Mouse (Mus musculus) stomach, embryonic 14.5 days (tissue): Measurements from ENCODE around the gene Col13a1. TPM values are rescaled to one million over a fixed set of nuclear protein-coding genes. Genes with fewer than 3 reads are reported as not detected.

Experiments
- ATAC-seq: fragments of 200-750 bp; cut with Nextera tagmentation; 2 replicates; pipeline ENCODE4 v1.8.0; 2017; ENCODE audit warnings: low read depth, moderate TSS enrichment; ENCODE audit not compliant: insufficient number of reproducible peaks, insufficient read depth, low FRiP score
- H3K27ac ChIP-seq: fragments of 300-500 bp; sonication (generic); 2 replicates; pipeline ENCODE4 v1.5.1; 2014; ENCODE audit warnings: mild to moderate bottlenecking, low read length, moderate library complexity, mixed read lengths
- H3K27me3 ChIP-seq: fragments of 300-500 bp; sonication (generic); 2 replicates; pipeline ENCODE4 v1.6.1; 2014; ENCODE audit warnings: low read length, control low read depth, mixed read lengths; ENCODE audit not compliant: control insufficient read depth, insufficient read depth
- H3K36me3 ChIP-seq: fragments of 300-500 bp; sonication (generic); 2 replicates; pipeline ENCODE4 v1.6.1; 2014; ENCODE audit warnings: mild to moderate bottlenecking, control low read depth, low read length, moderate library complexity, mixed read lengths; ENCODE audit not compliant: control insufficient read depth, insufficient read depth
- H3K4me1 ChIP-seq: fragments of 300-500 bp; sonication (generic); 2 replicates; pipeline ENCODE4 v1.6.1; 2014; ENCODE audit warnings: low read length, control low read depth, mixed read lengths; ENCODE audit not compliant: control insufficient read depth, insufficient read depth
- H3K4me2 ChIP-seq: fragments of 300-500 bp; sonication (generic); replicated peaks from 2 replicates; pipeline ENCODE4 v1.6.1; 2014; ENCODE audit warnings: low read depth, low read length, control low read depth
- H3K4me3 ChIP-seq: fragments of 300-500 bp; sonication (generic); 2 replicates; pipeline ENCODE4 v1.5.1; 2014; ENCODE audit warnings: low read depth, low read length, control low read depth
- H3K9ac ChIP-seq: fragments of 300-500 bp; sonication (generic); replicated peaks from 2 replicates; pipeline ENCODE4 v1.6.1; 2014; ENCODE audit warnings: low read depth, mild to moderate bottlenecking, control low read depth, low read length, moderate library complexity, mixed read lengths
- H3K9me3 ChIP-seq: fragments of 300-500 bp; sonication (generic); 2 replicates; pipeline ENCODE4 v1.6.1; 2016; ENCODE audit warnings: low read depth, low read length, control low read depth; ENCODE audit not compliant: control insufficient read depth
- WGBS: fragments of 180-500 bp; shearing (Covaris S2); extraction: QIAGEN DNeasy Blood & Tissue Kit; methylation state at CpG from one replicate; pipeline ENCODE4 v1.1.7; 2014; 5-methylcytosine and 5-hydroxymethylcytosine counted together
- polyA plus RNA-seq: library from polyadenylated mRNA; unstranded; fragments of >200 nt; fragmentation: Nextera tagmentation; extraction: Ambion mirVana; gene quantifications from 2 replicates; pipeline ENCODE4 v1.2.1, GENCODE M21; 2014

The Col13a1 gene
- polyA plus RNA-seq, 1 experiment from 2014 or later: 2.6 TPM

DNA sequence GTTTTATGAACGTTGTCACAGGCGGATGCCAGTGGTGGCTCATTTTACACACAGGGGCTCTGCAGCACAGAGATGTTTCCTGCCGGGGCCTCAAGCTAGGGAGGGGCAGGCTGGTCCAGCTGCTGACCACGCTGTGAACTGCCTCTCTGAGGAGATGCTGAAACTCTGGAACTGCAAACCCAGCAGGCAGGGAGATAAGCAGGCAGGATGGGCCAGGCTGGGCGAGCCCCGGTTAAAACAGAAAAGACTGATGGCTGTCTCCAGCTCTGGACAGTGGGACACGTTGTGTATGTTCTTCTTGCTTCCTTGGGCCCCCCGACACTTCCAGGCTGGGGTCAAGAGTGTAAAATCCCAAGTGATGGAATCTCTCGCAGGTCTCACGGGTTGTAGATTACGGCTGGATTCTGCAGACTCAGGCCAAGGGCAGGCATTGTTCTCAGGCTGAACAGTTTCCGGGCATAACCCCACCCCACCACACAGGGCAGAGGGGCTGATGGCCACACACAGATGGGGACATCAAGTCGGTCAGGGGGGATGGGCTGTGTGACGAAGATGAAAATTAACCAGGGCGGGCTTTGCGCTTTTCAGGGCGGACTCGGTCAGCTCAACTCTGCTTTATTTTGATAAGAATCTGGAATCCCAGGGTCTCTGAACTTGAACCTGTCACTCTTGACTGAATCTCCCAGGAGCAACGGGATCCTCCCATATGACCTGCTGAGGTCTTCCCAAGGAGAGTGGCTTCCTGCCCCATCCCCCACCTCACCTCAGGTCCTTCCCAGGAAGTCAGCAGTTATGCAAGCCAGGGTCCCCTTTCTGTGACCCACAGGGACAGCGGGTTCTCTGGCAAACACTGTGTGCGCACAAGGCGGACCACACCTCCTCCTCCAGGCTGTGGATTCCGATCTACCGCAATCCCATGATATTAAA, 49.9 kb downstream of the Col13a1 start:
- Histone ChIP-seq H3K4me1 (peaks cover 14% of the 10 kb centered on the region), H3K9ac (no peak overlapping the region)
- ATAC-seq: peak; percentile 39

DNA sequence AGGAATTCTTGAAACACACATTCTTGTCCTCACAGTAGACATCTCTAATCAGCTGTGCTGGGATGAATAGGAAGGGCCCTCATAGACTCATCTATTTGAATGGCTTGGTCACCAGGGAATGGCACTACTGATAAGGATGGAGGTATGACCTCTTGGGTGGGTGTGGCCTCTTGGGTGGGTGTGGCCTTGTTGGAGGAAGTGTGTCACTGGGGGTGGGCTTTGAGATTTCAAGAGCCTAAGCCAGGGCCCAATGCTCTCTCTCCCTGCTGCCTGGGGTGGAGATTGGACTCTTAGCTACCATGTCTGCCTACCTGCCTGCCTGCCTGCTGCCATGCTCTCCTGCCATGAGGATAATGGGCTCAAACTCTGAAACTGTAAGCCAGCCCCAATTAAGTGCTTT, 53.2 kb downstream of the Col13a1 start:
- Histone ChIP-seq H3K9me3 (no peaks in the 10 kb centered on the region), H3K27me3 (no peaks in the 10 kb centered on the region), H3K36me3 (no peaks in the 10 kb centered on the region), H3K4me2 (no peak overlapping the region), H3K4me1 (peaks cover 20% of the 10 kb centered on the region), H3K27ac (no peak overlapping the region), H3K9ac (no peak overlapping the region), H3K4me3 (no peak overlapping the region)
- no peak for ATAC-seq

More for the DNA sequence above, 49.9 kb downstream of the Col13a1 start:
- peak overlapping the region; percentile 4; the same call in 1 of the 2 replicates for H3K4me2 ChIP-seq
- peak overlapping the region; percentile 39; the same call in 1 of the 2 replicates for H3K27ac ChIP-seq
- H3K4me3 ChIP-seq: no peak overlapping the region
- no peaks in the 10 kb centered on the region for H3K36me3 ChIP-seq
- no peaks in the 10 kb centered on the region for H3K27me3 ChIP-seq
- H3K9me3 ChIP-seq: no peaks in the 10 kb centered on the region; the same call in 1 of the 2 replicates
- 8% methylated on average over 24 of the region's 24 CpGs for WGBS

DNA sequence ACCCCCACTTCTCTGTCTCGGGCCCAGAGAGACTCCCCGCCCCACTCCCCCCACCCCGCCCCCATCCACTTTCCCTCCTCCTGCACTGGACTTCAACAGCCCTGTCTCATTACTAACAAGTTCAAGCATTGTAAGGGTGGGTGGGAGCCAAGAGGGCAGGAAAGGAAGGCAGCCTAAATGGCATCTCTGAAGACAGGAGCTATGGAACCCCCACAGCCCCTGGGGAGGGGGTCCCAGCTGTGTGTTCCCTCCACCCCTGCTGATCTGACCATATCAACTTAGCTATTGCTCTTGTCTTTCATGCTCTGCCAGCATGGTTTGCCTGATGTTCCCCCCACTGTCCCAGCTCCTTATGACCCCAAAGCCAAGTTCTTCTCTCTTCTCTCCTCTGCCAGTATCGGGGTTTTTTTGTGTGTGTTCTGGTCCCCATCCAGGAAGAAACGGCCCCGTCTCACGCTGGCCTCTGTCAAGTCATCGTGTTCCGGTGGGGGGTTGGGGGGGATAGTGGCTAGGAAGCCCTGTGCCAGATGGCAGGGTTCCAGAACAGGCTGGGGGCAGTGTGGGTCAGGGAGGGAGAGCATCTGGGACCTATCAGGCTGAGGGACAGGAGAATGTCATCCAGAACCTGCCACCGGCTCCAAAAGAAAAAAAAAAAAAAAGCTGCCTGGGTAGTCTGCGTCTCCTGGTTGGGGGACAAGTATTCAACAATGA, 58.1 kb downstream of the Col13a1 start:
- no peaks in the 10 kb centered on the region for H3K27me3 ChIP-seq
- 21% methylated on average over 11 of the region's 11 CpGs for WGBS
- H3K9me3 ChIP-seq: no peaks in the 10 kb centered on the region; the same call in 1 of the 2 replicates
- no peaks in the 10 kb centered on the region for H3K36me3 ChIP-seq
- peak overlapping the region; percentile 83; the same call in 1 of the 2 replicates for H3K27ac ChIP-seq
- H3K9ac ChIP-seq: no peak overlapping the region
- peak overlapping the region; percentile 30 for H3K4me2 ChIP-seq
- H3K4me1 ChIP-seq: peaks cover 22% of the 10 kb centered on the region; the same call in 1 of the 2 replicates
- H3K4me3 ChIP-seq: no peak overlapping the region
- peak; percentile 57 for ATAC-seq

DNA sequence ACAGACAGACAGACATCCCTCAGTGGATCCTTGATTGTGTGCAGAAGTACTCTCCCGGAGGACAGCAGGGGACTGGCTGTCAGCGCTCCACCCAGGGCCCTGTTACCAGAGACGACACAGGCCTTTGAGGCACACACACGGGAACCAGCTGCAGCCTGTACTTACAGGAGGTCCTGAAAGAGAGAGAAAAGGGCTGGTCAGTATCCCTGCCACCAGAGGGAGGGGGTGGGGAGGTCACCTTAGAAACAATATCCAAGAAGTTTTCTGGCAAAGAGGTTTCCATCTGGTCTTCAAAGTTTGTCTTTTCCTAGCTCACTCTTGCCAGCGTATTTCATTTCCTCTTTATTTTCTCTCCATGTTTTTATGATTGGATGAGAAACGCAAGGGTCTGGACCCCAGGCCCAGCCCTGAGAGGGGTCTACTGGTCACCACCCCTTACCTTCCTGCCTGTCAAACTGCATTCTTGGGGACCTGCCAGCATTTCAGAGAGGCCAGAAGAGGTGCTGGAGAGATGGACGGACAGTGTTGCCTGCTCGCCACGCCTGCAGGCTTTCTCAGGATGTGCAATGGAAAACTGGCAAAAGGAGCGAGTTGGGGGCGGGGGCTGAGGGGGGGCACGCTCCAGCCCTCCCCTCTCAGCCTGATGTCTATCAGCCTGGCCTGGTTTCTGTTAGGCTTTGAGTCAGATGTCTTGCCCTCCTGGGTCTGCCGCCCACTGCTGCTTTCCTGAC, 58.8 kb downstream of the Col13a1 start:
- no peaks in the 10 kb centered on the region for H3K27me3 ChIP-seq
- peaks cover 4% of the 10 kb centered on the region; the same call in 1 of the 2 replicates for H3K9me3 ChIP-seq
- no peak overlapping the region for H3K4me3 ChIP-seq
- H3K36me3 ChIP-seq: no peaks in the 10 kb centered on the region
- 0 out of 2 replicates have a peak overlapping the region, but pooled peaks have one; percentile 7 for H3K9ac ChIP-seq
- ATAC-seq: peak; percentile 70; the same call in 1 of the 2 replicates
- H3K4me2 ChIP-seq: peak overlapping the region; percentile 30
- peaks cover 22% of the 10 kb centered on the region; the same call in 1 of the 2 replicates for H3K4me1 ChIP-seq
- 22% methylated on average over 13 of the region's 13 CpGs for WGBS
- H3K27ac ChIP-seq: peak overlapping the region; percentile 83

DNA sequence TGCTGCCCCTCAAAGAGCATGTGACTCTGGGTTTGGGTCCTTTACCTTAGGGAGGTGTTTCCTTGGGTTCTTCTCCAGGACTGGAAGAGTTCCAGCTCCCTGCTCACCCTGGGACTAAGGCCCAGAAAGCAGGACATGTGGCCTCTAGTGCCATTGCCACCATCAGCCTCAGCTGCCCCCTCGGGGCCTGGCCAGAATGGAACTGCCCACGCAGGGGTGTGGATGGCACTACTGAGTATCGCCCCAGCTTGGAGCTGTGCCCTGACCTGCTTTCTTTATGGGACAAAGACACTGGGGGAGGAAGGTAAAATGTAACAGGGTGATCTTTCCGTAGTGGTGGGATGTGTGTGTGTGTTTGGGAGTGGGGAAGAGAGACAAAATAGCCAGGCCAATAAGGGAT, 59.4 kb downstream of the Col13a1 start:
- no peak for ATAC-seq
- no peak overlapping the region for H3K4me2 ChIP-seq
- no peaks in the 10 kb centered on the region for H3K36me3 ChIP-seq
- H3K9me3 ChIP-seq: peaks cover 7% of the 10 kb centered on the region; the same call in 1 of the 2 replicates
- H3K27ac ChIP-seq: peak overlapping the region; percentile 83
- peaks cover 22% of the 10 kb centered on the region; the same call in 1 of the 2 replicates for H3K4me1 ChIP-seq
- no peaks in the 10 kb centered on the region for H3K27me3 ChIP-seq
- no peak overlapping the region for H3K4me3 ChIP-seq
- H3K9ac ChIP-seq: no peak overlapping the region
- WGBS: 87% methylated on average over 4 of the region's 4 CpGs

DNA sequence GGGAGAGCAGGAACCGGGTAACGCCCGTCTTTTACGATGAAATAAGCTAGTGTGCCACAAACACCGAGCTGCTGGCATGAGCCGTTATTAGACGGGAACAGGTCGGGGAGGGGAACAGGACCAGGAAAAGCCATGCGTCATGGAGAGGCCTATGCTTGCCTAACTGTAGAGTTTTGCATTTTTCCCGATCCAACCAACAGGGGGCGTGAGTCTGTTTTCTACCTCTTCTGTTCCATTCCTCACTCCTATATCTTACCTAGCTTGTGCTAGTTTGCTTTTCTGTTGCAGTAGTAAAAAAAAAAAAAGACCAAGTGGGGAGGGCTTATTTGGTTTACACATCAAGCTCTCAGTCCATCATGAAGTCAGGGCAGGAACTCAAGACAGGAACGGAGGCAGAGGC, 61.8 kb downstream of the Col13a1 start:
- peaks cover 22% of the 10 kb centered on the region; the same call in 1 of the 2 replicates for H3K4me1 ChIP-seq
- no peak overlapping the region for H3K4me3 ChIP-seq
- H3K9me3 ChIP-seq: peaks cover 7% of the 10 kb centered on the region; the same call in 1 of the 2 replicates
- no peaks in the 10 kb centered on the region for H3K27me3 ChIP-seq
- no peak for ATAC-seq
- 95% methylated on average over 12 of the region's 12 CpGs for WGBS
- no peak overlapping the region for H3K9ac ChIP-seq
- no peak overlapping the region for H3K27ac ChIP-seq
- H3K36me3 ChIP-seq: no peaks in the 10 kb centered on the region
- no peak overlapping the region for H3K4me2 ChIP-seq

DNA sequence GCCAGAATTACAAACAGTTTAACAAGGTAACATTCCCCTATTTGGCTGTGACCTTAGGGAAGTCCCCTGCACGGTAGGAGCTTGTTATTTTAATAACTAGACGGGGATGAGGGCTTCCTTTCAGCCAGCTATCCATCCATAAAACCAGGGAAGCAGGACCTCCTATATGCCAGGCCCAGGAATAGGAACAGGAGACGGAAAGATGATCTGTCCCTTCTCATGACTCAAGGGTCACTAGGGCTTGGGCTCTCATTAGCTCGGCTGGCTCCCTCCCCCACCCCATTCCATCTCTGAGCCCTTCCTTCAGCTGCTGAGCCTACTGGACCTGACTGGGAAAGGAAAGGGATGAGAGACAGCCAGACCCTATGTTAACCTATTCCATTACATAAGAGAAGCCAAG, 67.1 kb downstream of the Col13a1 start:
- Histone ChIP-seq H3K27me3 (no peaks in the 10 kb centered on the region), H3K4me1 (no peaks in the 10 kb centered on the region), H3K9ac (no peak overlapping the region), H3K4me3 (no peak overlapping the region), H3K4me2 (no peak overlapping the region), H3K9me3 (peaks cover 7% of the 10 kb centered on the region; the same call in 1 of the 2 replicates), H3K36me3 (no peaks in the 10 kb centered on the region), H3K27ac (no peak overlapping the region)
- WGBS: 46% methylated on average over 4 of the region's 4 CpGs
- no peak for ATAC-seq

DNA sequence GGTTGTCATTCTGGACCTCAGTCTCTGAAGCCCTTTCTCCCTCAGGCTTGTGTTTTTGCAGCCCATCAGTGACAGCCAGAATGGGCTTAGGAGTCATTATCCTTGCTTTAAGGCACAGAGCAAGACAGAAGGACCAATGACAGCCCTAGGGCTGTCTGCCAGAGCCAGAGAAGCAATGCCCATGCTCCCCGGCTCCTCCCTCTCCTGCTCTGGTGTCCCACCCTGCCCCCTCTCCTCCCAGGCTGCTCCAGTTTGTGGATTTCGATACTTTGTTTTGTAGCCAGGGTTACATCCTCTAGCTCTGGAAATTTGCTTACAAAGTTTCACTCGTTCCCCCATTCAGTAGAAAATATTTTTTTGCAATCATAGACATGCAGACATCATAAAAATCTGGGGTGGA, 69.9 kb downstream of the Col13a1 start:
- Histone ChIP-seq H3K4me2 (no peak overlapping the region), H3K9ac (no peak overlapping the region), H3K4me1 (peaks cover 7% of the 10 kb centered on the region; the same call in 1 of the 2 replicates), H3K4me3 (no peak overlapping the region), H3K36me3 (no peaks in the 10 kb centered on the region), H3K27ac (no peak overlapping the region), H3K27me3 (no peaks in the 10 kb centered on the region), H3K9me3 (no peaks in the 10 kb centered on the region; the same call in 1 of the 2 replicates)
- no peak for ATAC-seq
- WGBS: 55% methylated on average over 3 of the region's 3 CpGs
